Mouse (Mus musculus) thymus, postnatal 4 days (tissue): ENCODE data around the gene Cox14.
A peak's percentile ranks its signal among the peaks of the same experiment; 100 is the strongest.
"Not testable (repeated sequence)": the region's sequence is repeated elsewhere in the genome, so short reads cannot be mapped to it uniquely, and the experiment has no call there.

Experiments
- DNase-seq: peaks from one replicate; pipeline ENCODE4 v3.0.0; 2021

Gene Cox14

DNA sequence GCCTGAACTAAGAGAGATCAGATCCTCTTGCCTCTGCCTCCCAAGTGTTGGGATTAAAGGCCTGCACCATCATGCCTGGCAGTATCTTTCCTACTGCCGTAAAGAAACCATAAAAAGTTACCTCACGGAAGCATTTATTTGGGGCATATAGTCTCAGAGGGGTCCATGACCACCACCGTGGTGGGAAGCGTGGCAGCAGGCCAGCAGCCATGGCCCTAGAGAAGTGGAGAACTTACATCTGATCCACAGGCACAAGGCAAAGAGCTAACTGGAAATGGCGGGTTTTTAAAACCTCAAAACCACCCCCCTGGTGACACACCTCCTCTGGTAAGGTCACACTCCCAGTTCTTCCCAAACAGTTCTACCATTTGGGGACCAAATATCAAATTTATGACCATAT, 2.8 kb downstream of the Cox14 start:
- DNase-seq: no peak

DNA sequence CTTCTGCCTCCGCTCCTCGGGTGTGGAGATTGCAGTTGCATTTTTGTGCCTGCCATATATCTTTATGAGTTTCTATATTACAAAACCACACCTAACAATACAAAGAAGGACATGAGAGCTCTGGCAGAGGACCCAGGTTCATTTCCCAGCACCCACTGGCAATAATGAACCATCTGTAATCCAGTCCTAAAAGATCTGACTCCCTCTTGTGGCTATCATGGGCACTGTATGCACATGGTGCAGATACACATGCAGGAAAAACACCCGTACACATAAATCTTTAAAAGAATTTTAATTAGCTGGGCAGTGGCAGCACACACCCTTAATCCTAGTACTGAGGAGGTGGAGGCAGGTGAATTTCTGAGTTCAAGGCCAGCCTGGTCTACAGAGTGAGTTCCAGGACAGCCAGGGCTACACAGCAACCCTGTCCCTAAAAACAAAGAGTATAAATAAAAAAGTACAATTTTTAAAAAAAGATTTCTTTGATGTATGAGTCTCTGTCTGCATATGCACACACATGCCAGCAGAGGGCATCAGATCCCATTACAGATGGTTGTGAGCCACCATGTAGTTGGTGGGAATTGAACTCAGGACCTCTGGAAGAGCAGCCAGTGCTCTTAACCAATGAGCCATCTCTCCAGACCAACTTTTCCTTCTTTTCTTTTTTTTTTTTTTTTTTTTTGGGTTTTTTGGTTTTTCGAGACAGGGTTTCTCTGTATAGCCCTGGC, 3.8 kb downstream of the Cox14 start:
- DNase-seq: peak; percentile 56

GRCm38 (mm10) chr15:99731167-99731566, 5.7 kb downstream of the Cox14 start:
- no peak for DNase-seq

GRCm38 (mm10) chr15:99731678-99732077, 6.3 kb downstream of the Cox14 start:
- DNase-seq: no peak

- no peak for DNase-seq
Measured at GRCm38 (mm10) chr15:99733186-99733585, 7.8 kb downstream of the Cox14 start.

DNA sequence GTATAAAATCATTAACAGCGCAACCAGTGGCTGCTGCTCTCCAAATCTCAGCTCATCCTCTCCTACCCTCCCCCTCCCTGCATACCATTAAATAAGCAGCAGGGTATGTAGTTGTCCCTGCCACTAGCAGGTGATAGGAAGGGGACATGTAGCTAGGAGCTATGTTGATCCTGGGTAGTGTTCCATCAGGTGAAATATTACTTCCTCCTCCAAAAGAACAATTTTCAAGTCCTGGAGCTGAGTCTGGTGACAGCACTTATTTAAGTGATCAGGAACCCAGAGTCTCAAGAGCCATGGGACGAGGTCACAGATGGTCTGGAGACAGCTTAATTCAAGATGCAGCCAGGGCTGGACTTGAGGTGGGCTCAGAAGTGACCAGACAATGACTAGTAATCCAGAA, 10.2 kb downstream of the Cox14 start:
- DNase-seq: peak; percentile 98

DNA sequence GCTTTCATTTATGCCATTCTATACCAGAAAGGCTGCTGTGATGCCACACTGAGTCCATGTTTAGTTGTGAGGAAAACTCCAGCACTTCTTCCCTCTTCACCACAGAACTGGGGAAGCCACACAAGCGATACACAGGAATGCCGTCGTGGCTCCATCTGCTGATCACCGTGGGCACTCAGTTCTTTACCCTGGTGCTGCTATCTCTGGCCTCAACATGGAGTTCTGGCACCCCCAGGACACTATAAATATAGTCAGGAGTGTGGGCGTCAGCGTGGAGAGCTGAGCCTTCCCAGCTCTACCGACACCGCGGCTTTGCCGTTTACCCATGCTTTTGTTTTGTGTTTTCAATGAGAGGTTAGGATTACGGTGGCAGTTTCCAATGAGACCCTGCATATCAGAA, 11.3 kb downstream of the Cox14 start:
- no peak for DNase-seq

GRCm38 (mm10) chr15:99740229-99740628, 14.8 kb downstream of the Cox14 start:
- no peak for DNase-seq

DNA sequence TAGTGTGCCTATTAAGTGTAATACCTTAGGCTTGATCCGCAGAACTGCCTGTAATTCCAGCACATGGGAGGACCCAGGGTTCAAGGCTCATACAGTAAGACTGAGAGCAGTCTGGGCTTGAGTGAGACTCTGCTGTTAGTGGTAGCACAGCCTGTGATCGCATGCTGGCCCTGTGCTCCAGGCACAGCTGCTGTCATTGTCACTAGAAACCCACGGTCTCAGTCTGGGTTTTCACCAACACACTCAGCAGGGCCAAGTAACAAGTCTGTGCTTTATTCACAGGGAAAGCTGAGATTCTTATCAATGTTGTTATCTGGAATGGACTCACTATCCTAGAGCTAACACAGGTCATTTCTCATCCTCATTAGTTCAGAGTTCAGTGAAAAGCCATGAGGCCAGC, 28.8 kb downstream of the Cox14 start:
- no peak for DNase-seq

GRCm38 (mm10) chr15:99767467-99767866, 42.0 kb downstream of the Cox14 start:
- no peak for DNase-seq

GRCm38 (mm10) chr15:99768761-99769160, 43.3 kb downstream of the Cox14 start:
- DNase-seq: no peak

DNA sequence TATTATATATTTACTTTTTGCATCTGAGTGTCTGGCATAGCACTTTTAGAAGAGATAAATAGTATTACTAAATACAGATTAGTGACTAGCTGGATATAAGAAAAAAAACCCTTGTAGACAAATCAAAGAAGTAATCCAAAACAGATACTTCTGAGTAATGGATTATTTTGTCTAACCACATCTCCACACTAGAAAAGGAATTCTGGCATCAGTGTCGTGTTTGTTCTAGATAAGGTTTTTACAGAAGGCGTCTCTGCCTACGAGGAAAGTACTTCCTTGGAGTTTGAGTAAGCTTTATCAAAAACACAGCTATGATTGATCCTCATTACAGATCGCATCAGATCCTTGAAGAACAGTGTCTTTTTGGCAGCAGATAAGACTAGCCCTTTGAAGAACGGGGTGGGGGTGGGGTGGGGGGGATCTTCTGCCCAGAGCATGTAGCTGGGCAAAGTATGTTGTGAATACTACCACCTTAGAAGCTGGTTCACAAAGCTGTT, 45.6 kb downstream of the Cox14 start:
- no peak for DNase-seq

DNA sequence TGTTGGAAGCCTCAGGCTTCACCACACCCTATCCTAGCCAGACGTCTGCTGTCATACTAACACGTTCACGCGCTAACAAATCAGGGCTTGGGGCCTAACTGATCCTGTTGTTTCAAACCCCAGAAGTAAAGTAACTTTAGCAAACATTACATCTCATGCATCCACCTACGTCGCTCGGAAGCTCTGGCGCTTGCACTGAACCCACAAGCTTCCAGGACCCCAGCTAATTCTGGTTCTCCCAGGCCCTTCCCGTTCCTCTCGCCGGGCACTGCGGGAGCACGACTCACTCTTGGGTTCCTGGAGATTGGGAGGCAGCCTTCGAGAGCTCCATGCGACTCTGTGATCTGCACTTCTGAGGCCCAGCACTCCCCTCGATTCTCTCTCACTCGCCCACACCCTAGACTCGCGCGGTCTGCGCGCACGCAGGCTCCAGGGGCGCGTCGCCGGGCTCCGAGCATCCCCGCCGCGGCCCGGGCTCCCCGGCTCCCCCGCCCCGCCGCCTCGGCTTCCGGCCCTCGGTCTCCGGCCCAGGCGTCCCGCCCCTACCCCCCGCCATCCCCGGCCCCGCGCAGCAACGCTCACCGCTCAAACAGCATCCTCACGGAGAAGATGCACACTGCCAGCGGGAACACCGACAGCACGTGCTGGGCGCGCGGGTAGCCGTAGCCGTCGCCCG, 46.3 kb downstream of the Cox14 start:
- DNase-seq: peak; percentile 82

- peak; percentile 91 for DNase-seq
Measured at GRCm38 (mm10) chr15:99772277-99772880, 47.0 kb downstream of the Cox14 start.

DNA sequence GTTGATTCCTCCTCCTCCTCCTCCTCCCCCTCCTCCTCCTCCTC, 47.3 kb downstream of the Cox14 start, which contains the start of gene Cers5:
Gene Cers5 (minus strand): TSS at position 5 of the 44 bp plus-strand sequence.
- DNase-seq: not testable (repeated sequence)

GRCm38 (mm10) chr15:99772925-99773324, 47.5 kb downstream of the Cox14 start:
- DNase-seq: no peak
